Mouse (Mus musculus) kidney, adult 8-10 months (tissue): ENCODE results near the gene Stt3b.
A peak's percentile ranks its signal among the peaks of the same experiment; 100 is the strongest.

Experiments used
- DNase-seq, 2 experiments: peaks; one replicate each; pipeline ENCODE4 v3.0.0; 2022

Gene Stt3b

DNA sequence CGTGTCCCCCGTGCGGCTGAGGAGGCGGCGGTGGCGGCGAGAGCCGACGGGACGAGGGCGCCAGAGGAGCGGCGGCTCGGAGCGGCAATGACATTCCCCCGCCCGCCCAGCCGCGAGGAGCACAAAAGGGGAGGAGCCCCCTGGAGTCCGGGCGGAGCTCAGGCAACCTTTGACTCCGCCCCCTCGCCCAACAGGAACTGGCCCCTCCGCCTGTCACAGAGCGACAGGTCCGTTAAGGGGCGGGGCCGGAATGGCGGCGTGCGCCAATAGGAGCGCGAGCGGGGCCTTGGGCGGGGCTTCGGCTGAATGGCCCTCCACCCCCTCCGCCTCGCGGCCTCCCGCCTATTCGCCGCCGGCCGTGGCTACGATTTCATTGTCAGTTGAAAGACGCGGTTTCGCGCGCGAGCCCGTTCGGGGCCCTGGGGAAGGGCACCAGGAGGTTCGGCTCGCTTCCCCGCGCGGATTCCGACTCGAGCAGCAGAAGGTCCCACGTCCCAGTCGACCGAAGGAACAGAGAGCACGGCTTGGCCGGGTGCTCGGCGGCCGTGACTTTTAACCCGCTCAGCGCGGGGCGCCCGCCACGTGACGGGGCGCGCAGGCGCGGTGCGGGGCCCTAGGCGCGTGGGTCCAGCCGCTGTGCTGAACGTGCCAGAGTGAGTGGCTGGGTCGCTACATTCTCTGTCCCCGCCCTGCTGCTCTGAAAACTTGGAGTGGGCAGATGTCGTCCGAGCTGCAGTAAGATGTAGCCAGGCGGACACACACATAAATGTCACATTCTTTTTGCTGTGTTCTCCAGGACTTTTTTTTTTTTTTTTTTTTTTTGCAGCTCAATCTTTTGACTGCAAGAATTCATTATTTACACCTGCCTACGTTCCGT lies at the start of gene Stt3b:
Gene Stt3b (minus strand): TSS at position 76 of the 877 bp plus-strand sequence.
- DNase-seq, result peak; percentile 99 to 100

DNA sequence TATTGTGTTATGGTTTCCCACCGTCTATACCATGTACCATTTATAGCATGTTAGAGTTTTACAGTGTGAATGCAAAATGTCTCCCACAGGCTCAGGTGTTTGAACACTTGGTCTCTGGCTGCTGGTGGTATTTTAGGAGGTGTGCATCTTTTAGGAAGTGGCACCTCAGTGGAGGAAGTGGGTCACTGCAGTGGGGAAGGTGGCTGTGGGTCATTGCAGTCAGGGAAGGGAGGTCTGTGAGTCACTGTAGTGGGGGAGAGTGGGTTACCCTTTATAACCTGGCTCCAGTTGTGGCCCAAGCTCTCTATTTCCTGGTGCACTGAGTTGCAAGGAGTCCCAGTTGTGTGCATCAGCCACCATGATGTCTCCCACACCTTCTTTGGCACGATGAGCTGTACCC lies 48.2 kb upstream of the Stt3b start:
- DNase-seq, result no peak

DNA sequence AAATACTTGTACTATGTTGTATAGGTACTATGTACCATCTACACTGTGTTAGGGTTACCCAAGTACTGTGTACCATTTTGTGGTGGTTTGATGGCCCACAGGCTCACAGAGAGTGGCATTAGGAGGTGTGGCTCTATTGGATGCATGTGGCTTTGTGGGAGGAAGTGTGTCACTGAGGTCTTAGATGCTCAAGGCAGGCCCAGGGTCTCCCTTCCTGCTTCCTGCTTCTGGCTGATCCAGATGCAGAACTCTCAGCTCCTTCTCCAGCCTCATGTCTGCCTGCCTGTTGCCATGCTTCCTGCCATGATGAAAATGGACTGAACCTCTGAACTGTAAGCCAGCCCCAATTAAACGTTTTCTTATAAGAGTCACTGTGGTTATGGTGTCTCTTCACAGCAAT lies 47.8 kb upstream of the Stt3b start:
- no peak for DNase-seq

DNA sequence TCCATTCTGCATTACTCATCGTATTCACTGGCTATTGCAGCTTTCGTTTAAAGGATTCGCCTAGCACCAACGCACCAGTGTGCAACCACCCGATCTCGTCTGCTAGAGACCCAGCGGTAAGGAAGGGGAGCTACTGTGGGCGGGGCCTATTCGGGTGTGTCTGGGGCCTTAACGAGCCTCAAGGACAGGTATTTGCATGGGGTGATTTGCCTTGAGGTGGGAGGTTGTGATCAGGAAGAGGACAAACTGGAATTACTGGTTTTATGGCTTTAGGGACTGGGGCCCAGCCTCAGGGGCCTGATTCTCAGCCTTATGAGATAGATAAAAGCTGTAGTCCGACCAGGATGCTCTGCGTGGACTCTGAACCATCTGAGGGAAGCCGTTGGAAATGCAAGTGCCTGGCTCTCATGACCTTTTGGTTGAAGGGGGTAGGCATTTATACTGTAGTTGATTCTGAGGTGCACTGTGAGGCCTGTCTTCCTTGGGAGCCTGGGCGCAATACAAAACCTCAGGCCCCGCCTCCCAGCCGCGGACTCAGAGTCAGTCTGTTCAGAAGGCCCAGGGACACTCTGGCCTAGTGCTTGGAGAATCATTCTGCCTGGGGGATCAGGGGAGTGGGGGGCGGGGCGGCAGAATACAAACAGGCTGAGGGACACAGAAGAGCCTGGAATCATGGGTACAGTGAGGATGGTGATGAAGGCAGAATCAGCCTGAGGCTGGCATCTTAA lies 46.7 kb upstream of the Stt3b start:
- DNase-seq, result no peak

DNA sequence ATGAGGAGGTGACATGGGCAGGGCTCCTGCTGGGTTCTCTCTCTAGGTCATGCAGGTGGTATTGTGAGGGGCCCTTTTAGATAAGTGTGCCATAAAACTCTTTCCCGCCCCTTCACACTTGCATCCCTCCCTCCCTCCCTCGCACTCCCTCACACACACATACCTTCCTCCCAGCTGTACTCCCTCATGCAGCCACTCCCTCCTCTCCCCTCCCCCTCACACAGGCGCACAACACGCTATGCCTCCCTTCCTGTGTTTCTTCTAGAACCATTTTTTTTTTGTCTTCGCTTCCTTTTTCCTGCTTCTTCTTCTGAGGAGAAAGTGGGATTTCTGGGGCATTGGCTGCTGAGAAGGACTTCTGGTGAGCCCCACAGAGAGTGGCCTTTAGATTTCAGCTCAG lies 45.8 kb upstream of the Stt3b start:
- no peak for DNase-seq

DNA sequence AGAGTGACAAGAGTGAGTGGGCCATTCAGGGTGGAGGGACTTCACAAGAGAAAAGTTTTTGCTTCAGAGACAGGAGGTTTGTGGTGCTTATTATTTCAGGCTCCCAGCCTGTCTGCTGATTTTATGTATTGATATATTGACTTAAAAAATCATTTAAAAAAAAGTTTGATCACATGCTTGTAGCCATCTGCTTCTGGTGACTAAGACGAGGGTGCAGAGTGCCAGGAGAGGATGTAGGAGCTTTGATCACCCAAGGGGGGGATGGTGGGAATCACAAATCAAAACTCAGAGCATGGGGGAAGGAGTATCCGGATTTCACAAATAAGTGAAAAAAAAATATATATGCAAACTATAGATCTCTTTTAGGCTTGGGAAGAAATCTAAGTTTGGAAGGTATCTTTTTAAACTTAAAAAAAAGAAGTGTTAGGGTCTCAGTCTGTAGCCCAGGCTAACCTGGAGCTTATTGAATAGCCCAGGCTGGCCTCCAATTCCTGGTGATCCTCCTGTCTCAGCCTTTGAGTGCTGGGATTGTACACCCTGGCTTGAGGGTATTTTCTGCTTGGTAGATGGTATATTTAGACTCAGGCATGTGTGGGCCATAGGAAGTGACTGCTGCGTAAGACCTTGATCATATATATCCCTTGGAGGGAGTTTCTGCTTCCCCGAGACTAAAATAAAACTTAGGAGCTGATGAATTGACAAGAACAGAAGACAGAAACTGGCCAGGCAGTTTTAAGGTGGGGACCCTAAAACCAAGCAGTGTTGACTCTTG lies 39.7 kb upstream of the Stt3b start:
- no peak for DNase-seq

DNA sequence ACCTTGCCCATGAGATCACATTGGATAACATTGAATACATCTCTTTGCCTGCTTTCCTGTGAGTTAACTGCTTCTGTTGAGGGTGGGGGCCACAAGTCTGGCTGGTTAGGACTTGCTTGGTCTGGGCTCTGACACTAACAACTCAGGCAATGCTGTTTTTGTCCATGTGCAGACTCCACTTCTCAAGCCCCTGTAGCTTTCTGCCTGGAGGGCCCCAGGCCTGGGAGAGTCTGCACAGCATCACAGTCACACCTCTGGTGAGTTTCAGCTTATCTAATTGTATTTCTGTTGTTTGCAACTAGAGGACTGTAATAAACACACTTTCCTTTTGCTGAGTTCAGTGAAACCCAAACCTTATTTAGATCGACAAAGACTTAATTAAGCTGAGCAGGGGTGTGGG lies 38.9 kb upstream of the Stt3b start:
- no peak for DNase-seq

DNA sequence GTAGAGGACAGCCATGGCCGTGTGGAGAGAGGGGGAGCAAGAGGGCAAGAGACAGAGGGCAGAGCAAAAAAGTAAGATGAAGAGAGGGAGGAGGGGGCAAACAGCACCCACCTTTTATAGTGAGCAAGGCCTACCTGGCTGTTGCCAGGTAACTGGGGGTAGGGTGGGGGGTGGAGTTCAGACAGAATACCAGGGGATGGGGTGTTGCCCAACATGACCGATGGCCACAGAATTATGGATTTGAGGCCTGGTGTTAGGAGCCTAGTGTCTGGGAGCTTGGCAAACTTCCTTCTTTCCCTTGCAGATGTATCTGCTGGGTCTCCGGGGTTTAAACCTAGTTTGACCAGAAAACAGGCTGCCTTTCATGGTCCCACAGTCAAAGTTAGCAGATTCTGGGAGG lies 34.7 kb upstream of the Stt3b start:
- DNase-seq, result no peak

DNA sequence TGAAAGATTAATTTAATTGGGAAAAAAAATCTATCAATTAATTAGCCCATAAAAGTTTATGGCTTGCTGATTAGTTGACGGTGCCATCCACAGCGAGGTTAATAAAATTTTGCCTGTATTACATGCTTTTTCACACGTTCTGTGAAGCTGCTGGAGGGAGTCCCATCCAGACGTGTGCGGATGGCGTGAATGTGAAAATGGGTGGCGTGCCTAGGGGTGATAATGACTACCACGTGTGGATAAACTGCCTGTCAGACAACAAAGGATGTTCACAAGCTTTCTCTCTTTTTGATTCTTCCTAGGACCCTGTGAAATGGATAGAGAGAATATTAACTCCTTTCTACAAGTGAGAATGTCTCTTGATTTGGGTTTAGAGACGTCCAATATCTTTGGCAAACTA lies 31.4 kb upstream of the Stt3b start:
- DNase-seq, result no peak

DNA sequence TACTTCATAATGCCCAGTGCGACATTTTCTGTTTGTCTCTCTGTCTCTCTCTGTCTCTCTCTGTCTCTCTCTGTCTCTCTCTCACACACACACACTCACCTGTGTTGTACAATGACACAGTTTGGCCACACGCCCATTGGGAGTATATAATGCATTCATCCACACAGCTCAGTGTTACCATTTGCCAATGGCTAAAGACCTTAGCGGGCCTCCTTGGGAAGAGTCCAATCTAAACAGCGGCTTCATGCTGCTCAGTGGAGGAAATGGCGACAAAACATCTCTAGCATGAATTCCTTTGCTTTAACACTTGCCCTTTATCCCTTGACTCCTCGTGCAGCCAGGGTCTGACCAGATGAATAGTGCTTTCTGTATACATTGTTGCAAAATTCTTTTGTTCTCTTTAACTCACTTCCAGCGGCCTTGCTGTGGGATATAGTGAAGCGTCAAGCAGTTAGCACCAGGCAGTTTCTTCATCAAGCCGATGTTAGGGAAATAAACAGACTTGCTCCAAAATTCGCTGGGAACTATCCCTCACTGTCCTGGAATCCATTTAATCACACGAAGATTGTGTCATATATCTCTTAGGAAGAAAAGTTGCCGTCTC lies 30.1 kb upstream of the Stt3b start:
- peak; percentile 32 to 59 for DNase-seq

DNA sequence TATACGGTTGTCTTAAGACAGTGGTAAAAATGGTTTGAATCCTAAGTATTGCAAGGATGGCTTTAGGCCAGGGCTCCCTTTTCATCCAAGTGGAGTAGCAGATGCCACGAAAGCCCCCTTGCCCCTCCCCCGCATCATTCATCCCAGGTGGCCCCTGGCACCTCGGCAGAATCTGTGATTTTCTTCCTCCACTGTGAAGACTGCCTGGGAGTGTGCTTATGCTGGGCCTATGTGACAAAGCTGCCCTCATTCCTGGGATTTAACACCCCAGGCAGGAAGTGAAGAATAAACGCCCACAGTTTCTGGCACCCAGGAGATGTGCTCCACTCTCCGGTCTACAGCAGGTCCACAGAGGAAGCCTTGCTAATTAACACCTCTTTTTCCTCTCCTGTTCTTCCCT lies 28.6 kb upstream of the Stt3b start:
- DNase-seq, result no peak

DNA sequence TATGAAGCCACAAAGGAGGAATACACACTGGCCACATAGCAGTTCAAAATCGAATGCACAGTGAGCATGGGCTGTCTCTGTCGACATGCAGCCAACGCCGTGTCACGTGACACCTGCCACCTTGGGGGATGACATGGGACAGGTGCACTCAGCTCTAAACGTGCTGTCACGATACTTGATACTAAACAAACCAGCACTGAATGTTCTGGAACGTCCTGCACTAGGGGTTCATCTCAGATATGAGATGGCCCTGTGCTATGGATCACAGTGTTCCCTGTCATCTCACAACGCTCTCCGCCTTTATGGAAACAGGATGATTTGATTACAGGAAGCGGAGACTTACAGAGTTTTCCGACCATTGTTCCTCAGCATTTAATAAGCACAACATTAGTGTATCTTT lies 22.8 kb upstream of the Stt3b start:
- DNase-seq, result no peak

DNA sequence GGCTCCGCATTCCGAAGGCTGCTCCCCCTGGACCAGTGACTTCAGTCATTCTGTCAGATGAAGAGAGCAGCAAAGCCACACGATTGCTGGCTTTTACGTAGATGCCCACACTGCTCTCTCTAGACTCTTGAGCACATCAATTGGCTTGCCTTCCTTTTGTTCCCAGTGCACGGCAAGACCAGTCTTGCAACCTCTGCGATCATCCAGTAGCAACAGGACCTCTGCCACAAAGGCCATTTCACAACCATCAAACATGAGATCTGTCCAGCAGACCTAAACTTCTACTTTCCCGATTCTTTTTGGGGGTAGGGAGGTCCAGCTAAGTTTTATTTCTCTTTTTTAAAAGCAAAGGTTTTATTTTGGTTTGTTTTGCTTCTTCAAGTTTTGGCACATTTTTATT lies 22.1 kb upstream of the Stt3b start:
- no peak for DNase-seq

DNA sequence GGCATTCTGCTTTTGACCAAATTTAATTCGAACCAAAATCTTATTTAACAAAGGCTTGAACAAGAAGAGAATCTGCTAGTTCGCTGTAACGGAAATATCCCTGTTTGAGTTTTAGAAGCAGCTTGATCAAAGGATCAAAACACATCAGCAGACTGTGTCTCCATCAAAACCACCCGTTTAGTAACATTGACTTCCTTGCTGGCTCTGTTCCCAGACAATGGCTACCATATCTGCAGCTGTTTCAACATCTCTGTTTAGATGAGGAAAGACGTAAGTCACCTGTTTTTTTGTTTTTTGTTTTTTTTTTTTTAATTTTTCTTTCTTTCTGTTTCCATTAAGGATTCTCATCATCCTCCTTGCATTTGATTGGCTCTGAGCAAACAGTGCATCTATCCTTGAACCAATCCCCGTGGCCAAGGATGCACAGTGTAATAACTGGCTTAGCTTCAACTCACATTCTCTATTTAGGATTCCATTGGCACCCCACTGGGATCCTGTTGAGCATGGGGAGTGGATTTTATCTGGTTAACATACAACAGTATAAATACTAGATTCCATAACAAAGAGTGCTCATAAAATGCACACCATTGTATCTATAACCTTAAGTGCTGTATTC lies 20.7 kb upstream of the Stt3b start:
- DNase-seq, result no peak

DNA sequence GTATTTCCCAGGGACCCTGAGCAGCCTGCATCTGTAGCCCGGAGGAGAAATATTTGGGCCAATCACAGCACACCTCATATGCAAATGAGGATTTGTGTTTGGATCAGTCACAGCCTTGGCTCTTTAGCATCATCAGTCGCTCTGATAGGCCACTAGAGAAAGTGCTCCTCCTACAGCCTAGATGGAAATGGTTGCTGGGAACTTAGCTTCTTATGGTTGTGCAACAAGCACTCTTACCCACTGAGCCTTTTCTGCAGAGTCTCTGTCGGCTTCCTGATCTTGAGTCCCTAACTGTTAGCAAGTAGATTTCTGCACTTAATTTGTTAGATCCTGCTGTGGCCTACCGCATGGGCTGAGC lies 16.3 kb upstream of the Stt3b start:
- DNase-seq, result no peak

DNA sequence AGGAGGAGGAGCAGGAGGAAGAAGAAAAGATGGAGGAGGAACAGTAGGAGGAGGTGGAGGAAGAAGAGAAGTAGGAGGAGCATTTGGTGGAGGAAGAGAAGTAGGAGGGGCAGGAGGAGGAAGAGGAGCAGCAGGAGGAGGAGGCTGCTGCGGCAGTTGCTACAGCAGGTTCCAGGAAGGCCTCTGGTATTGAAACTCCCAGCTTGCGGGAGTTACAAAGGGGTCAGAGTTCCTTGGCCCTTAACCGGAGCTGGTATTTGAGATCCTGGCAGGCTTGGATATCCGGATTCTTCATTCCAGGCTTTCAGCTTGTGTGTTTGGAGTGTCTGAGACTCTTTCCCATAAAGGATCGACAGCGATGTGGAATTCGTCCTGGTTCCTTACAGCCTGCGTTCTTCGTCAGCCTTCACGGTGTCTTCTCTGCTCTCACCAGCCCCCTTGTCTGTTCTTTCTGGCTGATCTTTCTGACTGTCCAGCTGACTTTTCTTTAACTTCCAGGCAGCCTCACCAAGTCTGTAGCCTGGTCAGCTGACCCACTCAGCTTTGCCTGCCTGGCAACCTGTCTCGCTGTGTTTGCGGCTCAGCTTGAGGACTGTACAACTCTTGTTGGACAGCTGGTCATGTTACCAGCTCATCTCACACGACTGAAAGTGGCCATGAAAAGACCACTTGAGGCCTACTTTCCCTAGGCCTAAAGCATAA lies 15.8 kb upstream of the Stt3b start:
- DNase-seq, result peak; percentile 57 to 65

DNA sequence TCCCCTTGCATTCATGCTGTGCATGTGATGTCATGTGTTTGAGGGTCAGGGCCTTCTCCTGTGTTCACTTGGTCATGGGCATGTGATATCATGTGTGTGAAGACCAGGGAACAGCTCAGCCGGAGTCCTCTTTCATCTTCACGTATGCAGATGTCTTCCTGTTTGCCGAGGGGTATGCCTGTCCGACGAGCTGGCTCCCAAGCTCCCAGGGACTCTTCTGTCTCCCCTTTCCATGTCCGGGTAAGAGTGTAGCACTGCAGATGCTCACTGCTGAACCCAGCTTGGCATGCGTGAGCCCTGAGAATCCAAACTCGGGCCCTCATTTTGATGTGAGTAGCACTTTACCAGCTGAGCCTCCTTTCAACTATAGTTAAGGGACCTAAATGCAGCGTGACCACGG lies 13.4 kb upstream of the Stt3b start:
- DNase-seq, result no peak

DNA sequence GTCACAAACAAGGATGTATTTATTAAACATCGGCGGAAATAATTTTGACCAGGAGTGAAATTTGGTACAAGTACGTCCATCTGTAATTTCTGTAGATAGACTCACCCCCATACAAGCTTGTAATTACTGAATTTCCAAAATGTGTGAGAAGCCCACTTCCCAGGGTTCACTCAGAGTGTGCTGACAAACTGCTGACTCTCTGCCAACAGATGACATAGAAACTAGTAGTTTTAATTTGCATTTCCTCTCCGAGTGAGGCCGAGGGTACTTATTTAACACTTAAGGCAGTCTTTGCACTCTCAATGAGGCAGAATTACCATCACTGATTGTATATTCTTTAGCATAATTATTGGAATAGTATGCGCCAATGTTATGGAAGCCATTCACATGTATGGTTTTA lies 12.2 kb upstream of the Stt3b start:
- DNase-seq, result no peak

DNA sequence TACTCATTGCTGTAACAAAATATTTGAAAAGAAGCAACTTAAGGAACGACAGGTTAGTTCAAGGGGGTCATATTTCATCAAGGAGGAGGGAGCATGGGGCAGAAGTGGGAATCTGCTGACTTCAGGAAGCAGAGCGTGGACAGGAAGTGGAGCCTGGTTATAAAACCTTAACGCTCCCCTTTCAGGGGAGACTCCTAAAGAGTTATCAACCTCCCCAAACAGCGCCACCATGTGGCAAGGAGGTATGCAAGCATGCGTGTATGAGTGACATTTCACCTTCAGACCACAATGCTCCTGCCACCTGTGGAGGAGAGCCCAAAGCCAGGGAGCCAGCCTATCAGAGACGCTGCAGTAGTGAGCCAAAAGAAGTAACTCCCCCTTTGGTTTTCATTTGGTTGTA lies 10.8 kb upstream of the Stt3b start:
- DNase-seq, result no peak

DNA sequence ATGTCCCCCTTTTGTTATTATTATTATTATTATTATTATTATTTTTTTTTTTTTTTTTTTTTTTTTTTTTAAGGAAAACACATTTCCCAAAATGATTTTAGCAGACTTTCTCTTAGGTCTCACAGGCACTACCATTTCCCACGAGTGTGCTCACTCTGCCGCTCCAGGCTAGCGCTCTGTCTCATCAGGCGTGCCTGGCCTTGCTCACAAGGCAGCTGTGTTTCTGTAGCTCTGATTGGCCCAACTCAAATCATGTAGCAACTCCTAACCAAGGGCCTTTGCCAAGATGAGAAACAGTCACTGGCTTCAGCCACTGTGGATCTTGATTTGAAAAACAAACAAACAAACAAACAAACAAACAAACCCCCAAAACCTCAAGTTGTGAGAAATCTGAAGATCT lies 9.9 kb upstream of the Stt3b start:
- no peak for DNase-seq

DNA sequence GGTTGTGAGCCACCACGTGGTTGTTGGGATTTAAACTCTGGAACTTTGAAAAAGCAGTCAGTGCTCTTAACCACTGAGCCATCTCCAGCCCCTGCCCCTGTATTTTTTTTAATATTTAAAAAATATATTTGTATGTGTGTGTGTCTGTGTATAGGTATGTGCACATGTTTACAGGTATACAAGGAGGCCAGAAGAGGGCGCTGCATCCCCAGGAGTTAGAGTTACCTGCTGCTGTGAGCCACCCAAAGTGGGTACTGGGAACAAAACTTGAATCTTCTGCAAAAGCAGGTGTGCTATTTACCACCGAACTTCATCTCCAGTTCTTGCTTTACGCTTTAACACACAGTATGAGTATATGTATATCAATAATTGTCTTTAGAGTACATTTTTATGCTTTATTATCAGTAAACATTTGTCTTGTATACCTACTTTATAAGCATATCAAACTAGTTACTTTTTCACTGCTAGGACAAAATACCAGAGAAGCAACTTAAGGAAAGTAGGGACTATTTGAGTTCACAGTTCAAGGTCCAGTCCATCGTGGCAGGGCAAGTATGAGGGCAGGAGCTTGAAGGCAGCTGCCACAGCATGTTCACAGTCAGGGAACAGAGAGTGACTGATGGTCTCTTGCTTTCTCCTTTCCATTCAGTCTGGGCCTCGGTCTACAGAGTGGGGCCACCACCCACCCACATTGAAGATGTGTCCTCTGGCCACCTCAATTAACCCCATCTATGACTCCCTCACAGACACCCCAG lies 8.6 kb upstream of the Stt3b start:
- peak; percentile 48 to 64 for DNase-seq
